Mouse (Mus musculus): ENCODE measurements around the gene Sema3b.

Gene Sema3b

DNA sequence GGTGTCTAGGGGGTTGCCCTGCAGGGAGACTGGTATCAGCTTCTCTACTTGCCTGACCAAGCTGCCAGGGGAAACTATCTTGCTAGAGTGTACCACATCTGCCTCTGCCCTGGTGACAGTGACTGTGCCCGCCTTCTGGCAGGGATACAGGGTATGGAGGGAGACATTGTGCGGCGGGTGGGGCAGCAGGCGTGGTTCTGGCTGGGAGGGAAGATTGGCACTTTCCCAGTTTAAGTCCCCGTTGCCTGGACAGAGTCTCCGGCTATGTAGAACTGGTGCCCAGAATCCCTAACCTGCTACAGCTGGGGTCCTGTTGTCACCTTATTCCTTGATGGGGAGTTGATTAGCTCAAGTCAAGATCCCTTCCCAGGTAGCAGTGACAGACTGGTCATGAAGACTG lies 23.4 kb upstream of the Sema3b start:
- DNase-seq, result no peak

DNA sequence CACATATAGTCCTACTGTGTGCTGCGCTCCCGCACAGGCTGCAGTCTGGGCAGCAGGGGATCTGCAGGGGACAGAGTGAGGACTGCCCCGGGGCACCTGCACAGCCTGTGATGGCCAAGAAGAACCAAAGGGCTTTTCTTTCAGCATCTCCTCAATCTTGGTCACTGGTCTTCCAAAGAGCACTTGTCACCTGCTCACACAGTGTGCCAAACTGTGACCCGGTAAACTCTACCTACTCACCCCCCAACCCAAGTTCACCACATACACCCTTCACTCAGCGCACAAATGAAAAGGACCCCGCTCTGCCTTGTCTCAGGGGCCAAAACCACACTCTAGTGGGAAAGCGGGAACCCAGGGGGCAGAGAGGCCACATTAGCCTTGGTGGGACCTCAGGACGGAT lies 22.8 kb upstream of the Sema3b start:
- DNase-seq, result no peak

DNA sequence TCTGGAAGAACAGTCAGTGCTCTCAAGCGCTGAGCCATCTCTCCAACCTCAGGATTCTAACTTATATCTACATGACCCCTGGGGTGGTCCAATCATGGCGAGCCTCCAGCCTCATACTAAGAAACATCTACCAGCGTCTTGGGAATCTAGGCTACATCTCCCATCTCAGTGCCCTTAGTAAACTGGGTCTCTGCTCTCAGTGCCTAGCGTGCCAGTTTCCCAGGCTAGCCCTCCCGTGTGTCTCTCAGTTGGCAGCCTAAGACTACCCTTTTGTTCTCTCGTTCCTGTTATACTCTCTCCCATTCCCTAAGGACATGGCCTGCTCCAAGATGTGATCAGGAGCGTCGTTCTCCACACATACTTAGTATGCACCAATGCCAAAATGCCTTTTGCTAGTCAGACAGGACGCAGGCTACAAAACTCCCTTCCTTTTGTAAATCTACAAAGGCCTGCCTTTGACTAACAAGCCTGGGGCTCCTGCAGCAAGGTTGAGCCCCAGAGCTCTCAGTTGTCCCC lies 22.3 kb upstream of the Sema3b start:
- DNase-seq, result no peak

DNA sequence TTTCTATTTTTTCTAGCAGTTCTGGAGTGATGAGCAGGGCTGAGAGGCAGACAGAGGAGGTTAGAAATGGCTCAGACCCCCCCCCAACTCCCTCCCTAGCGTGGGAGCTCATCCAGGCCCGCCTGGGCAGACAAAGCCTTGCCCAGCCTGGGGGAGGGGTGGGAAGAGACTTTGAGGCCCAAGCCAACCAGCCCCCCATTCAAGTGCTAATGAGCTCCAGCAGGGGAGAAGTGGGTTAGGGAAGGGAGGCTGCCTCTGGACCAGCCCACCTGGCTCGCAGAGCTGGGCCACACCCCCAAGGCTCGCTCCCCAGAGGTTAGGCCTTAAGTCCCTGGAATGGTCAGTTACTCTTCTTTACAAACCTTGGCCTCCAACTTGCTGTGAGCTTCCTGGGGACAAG lies 21.5 kb upstream of the Sema3b start:
- DNase-seq, result no peak

DNA sequence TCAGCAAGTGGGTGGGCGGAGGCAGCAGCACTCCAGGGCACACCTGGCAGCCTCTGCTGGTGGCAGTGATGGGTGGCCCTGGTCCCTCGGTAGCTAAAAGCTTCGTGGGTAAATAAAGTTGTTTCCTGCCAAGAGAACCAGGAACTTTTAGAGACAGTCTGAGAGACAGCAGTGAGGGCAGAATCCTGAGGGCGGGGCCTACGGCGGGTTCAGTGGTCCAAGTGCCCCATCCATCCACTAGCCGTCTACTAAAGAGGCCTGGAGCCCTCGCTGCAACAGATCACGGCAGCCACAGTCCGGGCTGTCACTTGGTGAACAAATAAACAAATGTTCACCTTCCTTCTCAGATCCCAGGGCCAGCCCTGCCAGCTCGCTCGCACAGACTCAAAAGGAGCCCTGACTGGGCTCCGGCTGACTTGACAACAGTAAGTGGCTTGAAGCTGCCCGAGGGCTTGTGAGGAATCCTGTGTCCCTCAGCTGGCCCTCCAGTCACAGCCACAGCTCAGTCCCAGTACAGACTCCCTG lies 20.9 kb upstream of the Sema3b start:
- DNase-seq, result peak; percentile 30 to 35

DNA sequence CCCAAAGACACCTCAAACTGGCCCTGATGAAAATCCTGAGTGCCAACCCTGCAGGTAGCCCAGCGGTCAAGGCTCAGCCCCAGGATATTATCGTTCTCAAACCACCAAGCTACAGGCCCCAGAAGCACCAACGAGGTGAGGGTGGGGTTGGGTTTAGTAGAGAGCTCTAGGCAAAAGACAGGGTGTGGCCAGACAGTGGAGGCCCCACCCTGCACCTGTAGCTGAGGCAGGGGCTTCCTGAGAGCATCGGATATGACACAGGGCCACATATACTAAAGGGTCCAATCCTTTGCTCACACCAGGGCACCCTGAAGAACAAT lies 20.3 kb upstream of the Sema3b start:
- DNase-seq, result no peak

DNA sequence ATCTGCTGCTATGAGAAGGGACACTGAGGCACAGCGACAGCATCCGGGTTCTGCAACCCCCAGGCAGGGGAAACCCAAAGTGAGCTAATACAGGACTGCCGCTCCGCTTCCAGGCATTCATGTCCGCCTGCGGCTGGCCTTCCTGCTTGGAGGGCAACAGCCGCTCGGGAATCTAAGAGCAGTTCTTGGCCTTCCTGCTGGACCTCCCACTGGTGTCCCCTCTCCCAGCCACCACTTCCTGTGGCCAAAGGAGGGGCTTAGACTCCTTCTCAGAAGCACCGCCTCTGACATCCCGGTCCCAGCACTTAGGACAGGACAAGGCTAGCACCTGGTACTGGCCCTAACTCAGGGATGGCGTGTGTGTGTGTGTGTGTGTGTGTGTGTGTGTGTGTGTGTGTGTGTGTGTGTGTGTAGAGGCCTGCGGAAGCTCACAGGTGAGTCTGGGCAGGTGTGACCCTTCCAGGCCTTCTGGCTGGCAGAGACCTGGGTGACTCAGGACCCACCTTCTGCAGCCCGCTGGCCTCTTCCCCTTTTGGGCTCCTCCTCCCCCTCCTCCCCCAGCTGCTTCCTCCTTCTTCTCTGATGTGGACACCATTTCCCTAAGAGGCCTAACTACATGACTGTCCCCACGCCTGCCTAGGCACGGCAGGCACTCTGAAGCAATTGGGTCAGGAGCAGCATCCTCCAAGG lies 19.8 kb upstream of the Sema3b start:
- peak; percentile 83 to 88 for DNase-seq

DNA sequence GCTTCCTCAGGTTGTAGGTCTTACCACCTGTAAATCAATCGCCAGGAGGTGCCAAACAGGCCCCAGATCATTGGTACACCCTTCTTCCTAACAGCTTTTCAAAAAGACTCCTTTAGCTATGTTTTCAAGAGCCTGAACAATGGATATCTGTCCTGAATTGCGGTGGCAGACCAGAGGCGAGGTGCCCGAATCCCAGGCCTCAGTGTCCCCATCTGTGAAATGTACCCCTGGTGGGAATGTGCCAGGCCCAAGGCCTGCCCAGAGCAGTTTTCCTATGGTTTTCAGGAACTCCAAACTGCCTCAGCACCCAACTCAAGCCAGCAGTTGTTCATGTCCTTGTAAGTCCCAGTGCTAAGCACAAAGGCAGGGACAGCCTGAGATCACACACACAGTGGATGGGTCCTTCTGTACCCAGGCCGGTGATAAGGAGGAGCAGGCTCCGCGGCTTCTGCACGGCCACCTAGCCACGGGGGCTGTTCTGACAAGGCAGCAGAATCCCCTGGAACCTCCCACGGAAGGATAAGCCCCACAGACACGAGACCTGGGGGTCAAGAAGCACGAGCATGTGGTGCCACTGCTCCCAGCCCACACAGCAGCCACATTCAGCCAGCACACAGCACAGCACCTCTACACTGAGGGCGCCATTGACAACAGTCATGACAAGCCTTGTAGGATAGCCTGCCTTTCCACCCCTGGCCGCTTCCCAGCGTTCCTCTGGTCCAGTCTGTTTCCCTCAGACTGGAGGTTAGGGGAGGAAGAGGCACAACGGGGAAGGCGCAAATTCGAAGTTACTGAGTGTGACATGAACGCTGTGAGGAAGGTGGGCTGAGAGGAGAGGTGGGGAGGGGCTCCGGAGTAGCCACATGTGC lies 18.6 kb upstream of the Sema3b start:
- no peak for DNase-seq

DNA sequence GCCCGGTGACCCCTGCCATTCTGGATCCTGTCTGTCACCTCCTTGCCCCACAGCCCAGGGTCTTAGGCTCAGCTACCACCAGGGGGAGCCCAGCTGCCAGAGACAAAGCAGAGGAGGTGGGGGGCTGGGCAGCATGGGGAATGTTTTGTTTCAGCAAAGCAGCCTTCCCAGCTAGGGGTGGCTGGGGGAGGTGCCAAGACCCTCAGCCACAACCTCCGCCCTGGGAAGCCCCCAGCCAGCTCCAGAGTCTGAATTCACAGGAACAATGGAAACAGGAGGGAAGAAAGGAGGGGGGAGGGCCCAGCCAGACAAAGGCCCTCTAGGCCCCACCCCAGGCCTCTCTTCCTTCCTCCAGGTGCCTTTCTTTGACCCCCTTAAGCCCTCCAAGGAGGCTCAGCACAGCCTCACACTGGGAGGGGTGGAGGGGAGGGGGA lies 17.8 kb upstream of the Sema3b start:
- peak; percentile 90 to 92 for DNase-seq

DNA sequence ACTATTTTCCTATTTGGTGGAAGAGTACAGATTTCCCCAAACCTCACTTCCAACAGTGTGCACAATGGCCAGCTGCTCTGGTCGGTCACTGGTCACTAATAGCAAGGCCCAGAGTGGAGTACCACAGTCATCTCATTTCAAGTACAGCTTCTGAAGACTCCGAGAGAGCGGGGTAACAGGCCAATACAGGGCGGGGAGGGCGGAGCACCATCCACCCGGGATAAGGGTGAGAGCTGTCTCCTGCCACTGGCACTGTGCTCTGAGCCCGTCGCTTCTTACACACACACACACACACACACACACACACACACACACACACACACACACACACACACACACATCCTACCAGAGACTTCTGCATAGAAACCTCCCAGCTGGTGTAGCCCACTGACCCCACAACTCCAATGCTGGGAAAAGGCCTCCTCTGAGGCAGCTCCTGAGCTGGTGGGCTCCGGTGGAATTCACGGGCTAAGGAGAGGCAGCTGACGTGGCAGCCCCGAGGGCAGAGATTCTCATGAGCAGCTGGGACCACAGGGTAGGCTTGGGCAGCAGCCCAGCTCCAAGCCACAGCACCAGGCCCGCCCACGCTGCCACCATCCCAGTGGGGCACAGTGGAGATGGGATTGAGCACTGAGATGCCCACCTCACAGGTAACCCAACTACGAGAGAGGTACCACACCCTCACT lies 17.3 kb upstream of the Sema3b start:
- no peak for DNase-seq

DNA sequence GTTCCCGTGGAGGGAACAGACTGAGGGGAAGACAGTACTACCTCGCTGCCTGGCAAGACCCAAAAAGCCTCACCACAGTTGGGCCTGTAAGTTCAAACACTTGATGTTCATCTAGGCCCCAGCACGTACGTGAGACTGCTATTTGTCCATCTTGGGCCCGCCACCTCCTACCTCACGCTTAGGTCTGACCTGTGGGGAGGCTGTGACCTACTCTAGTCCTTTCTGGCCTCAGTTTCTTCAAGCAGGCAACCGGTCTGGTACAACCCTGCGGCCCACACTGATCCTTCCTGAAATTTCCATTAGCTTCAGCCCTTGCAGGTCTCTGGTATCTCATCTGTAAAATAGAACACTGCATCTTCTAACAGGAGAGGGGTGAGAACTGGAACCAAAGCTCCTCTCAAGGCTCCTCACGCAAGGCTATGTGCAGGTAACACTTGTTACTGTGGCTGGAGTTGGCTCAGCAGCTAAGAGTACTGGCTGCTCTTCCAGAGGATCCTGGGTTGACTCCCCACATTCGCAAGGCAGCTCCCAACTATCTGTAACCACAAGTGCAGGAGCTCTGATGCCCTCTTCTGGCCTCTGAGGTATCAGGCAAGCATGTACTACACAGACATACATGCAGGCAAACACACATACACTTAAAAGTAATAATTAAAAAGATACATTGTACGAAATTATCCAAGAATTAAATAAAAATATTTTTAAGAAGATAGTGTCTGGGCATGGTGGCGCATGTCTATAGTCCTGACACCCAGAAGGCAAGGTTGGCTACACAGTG lies 16.5 kb upstream of the Sema3b start:
- no peak for DNase-seq

DNA sequence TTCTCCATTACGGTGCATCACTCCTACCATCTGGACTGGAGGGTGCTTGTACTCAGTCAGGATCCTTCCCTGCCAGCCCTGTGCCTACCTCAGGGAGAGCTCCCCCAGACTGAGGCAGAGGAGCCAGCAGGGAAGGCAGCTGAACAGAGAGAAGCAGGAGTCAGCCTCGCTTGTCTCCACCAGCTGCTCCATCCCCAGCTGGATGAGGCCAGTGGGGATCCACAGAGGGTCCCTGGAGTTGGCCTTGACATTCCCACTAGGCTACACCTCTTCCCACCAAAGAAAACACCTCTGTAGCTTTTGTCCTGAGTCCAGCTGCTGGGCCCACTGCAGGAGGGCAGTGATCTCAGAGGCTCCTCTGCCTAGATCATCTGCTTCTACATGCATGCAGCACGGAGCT lies 15.9 kb upstream of the Sema3b start:
- no peak for DNase-seq

DNA sequence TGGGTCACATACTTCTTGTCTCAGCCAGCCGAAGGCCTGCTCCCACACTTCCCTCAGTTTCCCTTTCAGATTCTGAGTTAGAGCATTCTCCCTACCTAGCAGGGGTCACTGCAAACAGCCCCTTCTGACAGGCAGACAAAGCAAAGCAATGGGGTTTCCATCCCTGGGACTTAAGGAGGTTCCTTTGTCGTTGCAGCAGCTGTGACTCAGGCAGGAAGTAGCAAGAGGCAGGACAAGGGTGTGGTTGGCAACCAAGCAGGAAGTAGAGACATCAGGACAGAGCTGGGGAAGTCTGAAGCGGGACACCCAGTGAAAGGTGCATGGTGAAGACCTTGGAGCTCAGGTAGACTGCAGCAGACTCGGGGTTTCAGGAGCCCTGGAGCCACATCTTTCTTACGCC lies 15.5 kb upstream of the Sema3b start:
- DNase-seq, result peak; percentile 46 to 52

DNA sequence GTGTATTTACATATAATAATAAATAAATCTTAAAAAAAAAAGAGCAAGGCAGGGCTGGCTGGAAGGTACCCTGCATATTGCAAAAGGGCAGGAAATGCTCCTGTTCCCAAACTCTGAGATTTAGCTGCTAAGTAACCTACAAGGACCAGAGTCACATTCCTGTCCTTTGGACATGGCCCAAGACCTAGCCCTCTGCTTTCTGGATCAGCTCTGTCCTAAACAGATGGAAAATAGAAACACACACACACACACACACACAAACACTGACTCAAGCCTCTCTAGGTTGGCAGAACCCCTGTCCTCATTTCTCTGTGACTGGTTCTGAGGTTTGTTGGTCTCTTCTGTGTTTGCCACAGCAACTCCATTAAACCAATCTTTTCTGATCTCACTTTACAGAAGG lies 11.9 kb upstream of the Sema3b start:
- no peak for DNase-seq

DNA sequence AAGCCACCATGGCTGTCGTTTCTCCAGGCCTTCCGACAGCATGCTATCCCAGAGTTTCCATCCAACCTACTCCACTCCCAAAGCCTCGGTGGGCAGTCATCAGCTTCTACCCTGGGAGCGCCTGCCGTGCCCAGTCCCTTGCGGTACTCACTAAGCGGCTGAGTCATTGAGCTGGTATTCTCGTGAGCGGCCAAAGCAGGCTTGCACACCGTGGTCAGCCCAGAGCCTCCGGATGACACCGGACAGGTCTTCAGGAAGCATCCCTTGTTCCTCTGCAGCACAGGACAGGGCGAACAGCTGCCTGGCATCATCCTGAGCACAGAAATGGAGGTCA lies 10.5 kb upstream of the Sema3b start:
- DNase-seq, result no peak

DNA sequence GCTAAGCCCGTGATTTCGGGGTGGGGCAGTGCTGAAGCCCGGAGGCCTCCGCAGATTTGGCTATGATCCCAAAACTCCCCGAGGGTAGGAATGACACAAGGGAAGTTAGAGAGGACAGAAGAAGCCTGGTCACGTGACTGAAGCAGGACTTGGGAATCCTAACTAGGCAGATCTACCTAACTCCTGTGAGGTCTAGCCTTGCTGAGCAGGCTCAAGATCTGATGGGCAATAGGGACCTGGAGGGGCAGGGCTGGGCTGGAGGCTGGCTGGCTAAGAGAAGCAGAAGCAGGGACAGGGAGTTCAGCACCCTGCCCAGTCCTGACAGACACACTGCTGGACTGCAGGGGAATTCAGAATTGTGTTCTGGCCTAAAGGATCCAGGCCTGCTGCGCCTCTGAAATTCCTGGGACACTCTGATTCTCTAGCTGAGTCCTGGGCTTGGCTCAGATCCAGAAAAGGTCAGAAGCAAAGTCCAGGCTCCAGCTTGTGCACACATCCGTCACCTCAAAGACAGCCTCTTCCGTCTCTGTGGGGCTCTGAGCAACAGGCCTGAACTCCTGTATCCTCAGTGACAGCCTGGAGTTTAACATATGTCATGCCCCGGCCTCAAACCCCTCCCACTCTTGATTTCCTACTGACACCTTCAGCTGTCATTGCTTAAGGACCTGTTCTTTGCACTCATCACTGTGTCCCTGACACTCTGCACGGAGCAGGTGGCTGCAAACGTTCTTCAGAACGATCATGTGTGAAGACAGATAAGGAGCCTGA lies 9.9 kb upstream of the Sema3b start:
- no peak for DNase-seq

DNA sequence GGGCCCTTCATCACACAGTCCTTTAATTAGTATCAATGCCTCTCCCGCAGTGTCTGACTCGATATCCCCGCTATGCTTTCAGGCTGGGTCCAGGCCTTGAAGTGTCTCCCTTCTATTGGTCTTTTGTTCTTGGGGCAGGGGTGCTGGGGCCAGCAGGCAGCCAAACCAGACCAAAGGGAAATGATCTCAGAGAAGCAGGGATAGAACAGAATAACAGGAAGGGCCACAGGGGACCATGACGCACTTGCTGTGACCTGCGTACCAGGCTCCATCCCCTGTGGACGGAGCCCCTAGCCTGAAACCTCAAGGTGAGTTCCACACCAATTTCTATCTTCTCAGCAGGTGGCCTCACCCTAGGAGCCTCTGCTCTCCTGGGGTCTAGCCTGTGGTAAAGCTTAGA lies 9.1 kb upstream of the Sema3b start:
- DNase-seq, result no peak

DNA sequence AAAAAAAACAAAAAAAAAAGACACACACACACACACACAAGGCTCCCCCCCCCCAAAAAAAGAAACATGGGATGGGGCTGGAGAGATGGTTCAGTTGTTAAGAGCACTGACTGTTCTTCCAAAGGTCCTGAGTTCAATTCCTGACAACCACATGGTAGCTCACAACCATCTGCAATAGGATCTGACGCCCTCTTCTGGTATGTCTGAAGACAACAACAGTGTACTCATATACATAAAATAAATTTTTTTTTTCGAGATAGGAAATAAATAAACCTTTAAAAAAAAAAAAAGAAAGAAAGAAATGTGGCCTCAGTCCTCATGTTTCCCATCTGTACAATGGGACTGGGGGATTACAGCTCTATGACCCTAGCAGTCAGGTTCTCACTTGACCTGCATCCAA lies 8.4 kb upstream of the Sema3b start:
- peak in 1 of 2 experiments; percentile 21 for DNase-seq

DNA sequence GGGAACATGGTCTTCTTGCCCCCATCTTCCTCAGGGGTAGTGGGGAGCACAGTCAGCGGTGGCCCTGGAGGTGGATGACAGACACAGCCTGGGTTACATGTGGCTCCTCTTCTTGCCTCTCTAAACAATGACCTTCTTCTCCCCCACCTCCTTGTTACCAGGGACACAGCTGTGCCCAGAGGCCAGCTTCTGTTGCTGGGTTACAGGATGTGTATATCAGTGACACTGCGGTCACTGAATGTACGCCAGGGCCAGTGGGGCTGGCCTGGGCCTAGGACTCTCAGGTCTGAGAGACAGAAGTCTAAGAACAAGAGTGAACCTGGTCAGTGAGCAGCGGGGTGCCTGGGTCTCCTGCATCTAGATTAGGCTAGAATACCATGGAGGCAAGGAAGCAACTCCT lies 6.0 kb upstream of the Sema3b start:
- no peak for DNase-seq

DNA sequence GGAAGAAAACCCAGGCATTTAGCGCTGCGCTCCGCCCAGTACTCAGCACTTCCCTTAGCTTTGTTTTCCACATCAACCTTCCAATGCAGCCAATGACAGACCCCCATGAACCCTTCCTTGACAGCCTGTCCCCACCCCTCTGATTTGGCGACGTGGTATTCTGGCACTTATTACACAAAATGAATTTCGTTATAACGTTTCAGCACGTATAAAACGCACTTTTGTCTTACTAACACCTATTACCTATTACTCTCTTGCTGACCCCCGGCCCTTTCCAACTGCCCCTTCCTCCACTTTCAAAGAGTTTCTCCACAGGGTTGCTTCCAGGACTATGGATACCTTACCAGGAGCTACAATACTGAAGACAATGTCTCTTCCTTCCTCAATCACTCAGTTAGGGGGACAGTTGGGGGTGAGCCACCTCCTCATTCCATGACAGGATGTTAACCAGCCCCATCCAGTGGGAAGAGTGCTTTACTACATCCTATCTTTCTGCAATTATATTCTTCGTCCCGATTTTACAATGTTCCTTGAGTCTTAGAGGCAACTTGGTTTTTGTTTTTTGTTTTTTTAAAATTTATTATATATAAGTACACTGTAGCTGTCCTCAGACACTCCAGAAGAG lies 4.0 kb upstream of the Sema3b start:
- DNase-seq, result no peak

DNA sequence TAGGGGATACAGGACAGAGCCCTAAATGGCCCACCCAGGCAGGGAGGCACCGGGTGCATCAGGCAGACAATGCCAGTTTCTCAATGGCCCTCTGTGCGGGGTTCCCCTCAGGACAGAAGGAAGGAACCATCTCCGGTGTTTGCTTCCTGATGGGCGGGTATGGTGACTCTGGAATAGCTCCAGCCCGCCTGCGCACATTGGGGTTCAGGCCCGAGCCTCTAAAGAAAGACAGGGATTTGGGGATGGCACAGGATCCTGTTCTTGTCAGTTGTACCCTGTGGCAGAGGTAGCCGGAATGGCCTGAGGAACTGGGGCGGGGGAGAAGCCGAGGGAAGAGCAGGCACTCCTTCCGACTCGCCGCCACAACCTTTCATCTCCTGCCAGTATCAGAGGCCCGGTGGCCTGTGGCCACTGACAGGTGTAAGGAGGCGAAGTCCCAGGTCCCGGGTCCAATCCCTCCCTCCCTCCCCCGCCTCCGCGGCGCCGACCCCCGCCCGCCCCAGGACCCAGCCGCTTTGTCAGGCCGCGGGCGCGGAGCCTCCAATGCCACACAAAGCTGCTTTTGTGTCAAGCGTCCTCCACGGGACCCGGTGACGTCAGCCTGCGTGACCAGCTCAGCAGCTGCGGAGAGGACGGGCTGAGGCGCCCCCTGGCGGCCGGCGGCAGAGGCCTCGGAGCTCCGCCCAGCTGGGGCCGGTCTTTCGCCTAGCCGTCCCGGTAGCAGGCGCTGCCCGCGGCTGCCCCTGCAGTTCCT lies 3.3 kb upstream of the Sema3b start:
- DNase-seq, result peak; percentile 99

All from B cell, adult 2 months (primary cell).